In the genomic region with DNA sequence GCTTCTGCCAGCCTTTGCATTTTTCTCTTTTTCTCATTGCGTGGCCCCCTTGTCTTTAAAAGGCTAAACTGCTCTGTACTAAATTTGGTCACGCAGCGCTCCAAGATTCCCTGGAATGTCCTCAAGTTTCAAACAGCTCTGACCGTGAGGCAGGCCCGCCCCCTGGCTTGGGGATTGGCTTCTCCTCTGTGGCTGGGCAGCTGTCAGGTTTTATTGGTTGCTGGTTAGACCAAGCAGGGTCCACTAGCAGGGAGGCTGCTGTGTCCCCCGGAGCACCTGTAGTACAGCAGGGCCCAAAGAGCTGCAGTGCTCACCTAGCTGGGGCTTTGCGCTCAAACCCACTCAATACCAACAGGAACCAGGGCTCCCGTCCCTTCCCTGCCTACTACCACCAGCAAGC, we compare ENCODE assay signal across 9 mouse cellular contexts. TPM values are rescaled to one million over a fixed set of nuclear protein-coding genes. Genes with fewer than 3 reads are reported as not detected.
A peak's percentile ranks its signal among the peaks of the same experiment; 100 is the strongest.
DNase-seq lines count a peak whose midpoint lies in the region; ATAC-seq and TF ChIP-seq lines count a peak whose summit lies in the region.
"Had no signal": no experiment of that assay in that cellular context is flagged by ENCODE, and none has a peak within 500 bp of the region (broad histone marks: within the 10 kb centered on the region; RNA-seq: fewer than 3 reads in every experiment).

A gene (plus strand): TSS at position 237 of the 400 bp plus-strand sequence.

- no peak within 1 kb of the TSS for H3K27ac ChIP-seq in embryonic facial prominence, embryonic 11.5 days (replicated peaks; ENCODE audit: low read depth, low read length)
- H3K27ac ChIP-seq in limb, embryonic 15.5 days: no peak within 1 kb of the TSS; the same call in 1 of the 2 replicates
- H3K27ac ChIP-seq in stomach, postnatal 0 days (replicated peaks): peak within 1 kb of the TSS; percentile 90

- H3K4me3 ChIP-seq in embryonic facial prominence, embryonic 11.5 days (ENCODE audit: low read depth, low read length): no peak within 1 kb of the TSS
- no peak within 1 kb of the TSS for H3K4me3 ChIP-seq in limb, embryonic 15.5 days
- H3K4me3 ChIP-seq in stomach, postnatal 0 days (ENCODE audit: low read depth, low read length): peak within 1 kb of the TSS; percentile 45

- TF ChIP-seq EP300 in stomach, postnatal 0 days (optimal IDR thresholded peaks at IDR 0.05): no peak

- H3K4me1 ChIP-seq in embryonic facial prominence, embryonic 11.5 days (ENCODE audit: control insufficient read depth, insufficient read depth, low read length): peaks cover 2% of the 10 kb centered on the region; the same call in 1 of the 2 replicates
- peaks cover 12% of the 10 kb centered on the region for H3K4me1 ChIP-seq in limb, embryonic 15.5 days
- no peaks in the 10 kb centered on the region for H3K4me1 ChIP-seq in stomach, postnatal 0 days (replicated peaks; ENCODE audit: control insufficient read depth, insufficient read depth)

- no peaks in the 10 kb centered on the region for H3K27me3 ChIP-seq in embryonic facial prominence, embryonic 11.5 days (ENCODE audit: control insufficient read depth, insufficient read depth, low read length)
- no peaks in the 10 kb centered on the region for H3K27me3 ChIP-seq in limb, embryonic 15.5 days
- no peaks in the 10 kb centered on the region for H3K27me3 ChIP-seq in stomach, postnatal 0 days (ENCODE audit: control insufficient read depth, insufficient read depth, low read length)

- H3K9me3 ChIP-seq in embryonic facial prominence, embryonic 11.5 days (replicated peaks; ENCODE audit: control insufficient read depth, low read length): no peaks in the 10 kb centered on the region
- no peaks in the 10 kb centered on the region for H3K9me3 ChIP-seq in limb, embryonic 15.5 days
- H3K9me3 ChIP-seq in stomach, postnatal 0 days (ENCODE audit: control insufficient read depth, low read length): no peaks in the 10 kb centered on the region

- 10% methylated on average over 8 of the region's 8 CpGs for WGBS in embryonic facial prominence, embryonic 11.5 days
- WGBS in limb, embryonic 15.5 days: 12% methylated on average over 8 of the region's 8 CpGs
- 10% methylated on average over 8 of the region's 8 CpGs for WGBS in stomach, postnatal 0 days

- peak; percentile 85 for ATAC-seq in embryonic facial prominence, embryonic 11.5 days (replicated peaks; ENCODE audit: insufficient number of reproducible peaks, low FRiP score, low TSS enrichment, low read depth)
- ATAC-seq in limb, embryonic 15.5 days (ENCODE audit: insufficient number of reproducible peaks, low FRiP score, low TSS enrichment, low read depth): peak; percentile 61; the same call in 1 of the 2 replicates
- ATAC-seq in stomach, postnatal 0 days (ENCODE audit: low FRiP score, low TSS enrichment): peak; percentile 85
- ATAC-seq in monocyte, adult 5-6 weeks (replicated peaks; ENCODE audit: insufficient number of reproducible peaks, low FRiP score, low TSS enrichment, poor library complexity, severe bottlenecking): no peak

- peak within 1 kb of the TSS; percentile 23; the same call in 1 of the 2 replicates for H3K4me2 ChIP-seq in embryonic facial prominence, embryonic 11.5 days (ENCODE audit: low read depth, low read length)
- peak within 1 kb of the TSS; percentile 32 for H3K4me2 ChIP-seq in limb, embryonic 15.5 days
- peak within 1 kb of the TSS; percentile 49 for H3K4me2 ChIP-seq in stomach, postnatal 0 days (replicated peaks; ENCODE audit: low read depth)

- no peaks in the 10 kb centered on the region for H3K36me3 ChIP-seq in embryonic facial prominence, embryonic 11.5 days (replicated peaks; ENCODE audit: control insufficient read depth, insufficient read depth, low read depth, low read length)
- H3K36me3 ChIP-seq in limb, embryonic 15.5 days: no peaks in the 10 kb centered on the region
- H3K36me3 ChIP-seq in stomach, postnatal 0 days (ENCODE audit: control insufficient read depth, insufficient read depth, low read length): no peaks in the 10 kb centered on the region

- 0 out of 2 replicates have a peak within 1 kb of the TSS, but pooled peaks have one; percentile 5 for H3K9ac ChIP-seq in embryonic facial prominence, embryonic 11.5 days (replicated peaks; ENCODE audit: low read length)
- H3K9ac ChIP-seq in limb, embryonic 15.5 days: no peak within 1 kb of the TSS
- H3K9ac ChIP-seq in stomach, postnatal 0 days (ENCODE audit: low read length): peak within 1 kb of the TSS; percentile 69

- intact Hi-C loops in left cerebral cortex, postnatal 14 days (cut with DNase I): no loop called here
- intact Hi-C loops in left cerebral cortex, postnatal 36 days (cut with DNase I): no loop called here
- intact Hi-C loops in heart, postnatal 25 days (cut with DNase I): no loop called here

- DNase-seq in left cerebral cortex, postnatal 14 days (ENCODE audit: low spot score in 2 of 2): peak; percentile 13 to 35
- DNase-seq in left cerebral cortex, postnatal 36 days (ENCODE audit: low spot score in 2 of 2): no peak
- DNase-seq in embryonic facial prominence, embryonic 11.5 days (ENCODE audit: low spot score): peak; percentile 87
- DNase-seq in heart, postnatal 25 days (ENCODE audit: low spot score): peak; percentile 18
- peak; percentile 63 for DNase-seq in stomach, postnatal 0 days (ENCODE audit: low spot score)
- no peak for DNase-seq in natural killer cell, adult 2 months (ENCODE audit: low spot score in 2 of 2)

- peak; percentile 32; the same call in 1 of the 2 replicates for TF ChIP-seq CTCF in stomach, postnatal 0 days (IDR thresholded peaks at IDR 0.05; ENCODE audit: low read depth)

RNA-seq across cellular contexts. Expression of the gene that starts here (rescaled TPM):
- under 1 TPM; 0.34 to 0.72 TPM for total RNA-seq in left cerebral cortex, postnatal 14 days (2021)
- total RNA-seq in left cerebral cortex, postnatal 36 days (2021): under 1 TPM; 0.59 to 0.95 TPM
- 0.55 and 0.66 TPM in 2 replicates for polyA plus RNA-seq in embryonic facial prominence, embryonic 11.5 days (2014; fragmentation: Nextera tagmentation; extraction: Ambion mirVana)
- total RNA-seq in heart, postnatal 25 days (2021): 1 to 10 TPM; 2.7 to 3.8 TPM
- polyA plus RNA-seq in limb, embryonic 15.5 days (2015; fragmentation: Nextera tagmentation; extraction: Ambion mirVana): 0.46 and 0.98 TPM in 2 replicates
- polyA plus RNA-seq in stomach, postnatal 0 days (2015; fragmentation: Nextera tagmentation; extraction: Ambion mirVana): 19.5 and 22.4 TPM in 2 replicates
- not detected in 3 replicates for total RNA-seq in monocyte, adult 5-6 weeks (2017)
- total RNA-seq: MEL had no signal

Comparison
In these comparisons a context has a peak if more than half of its experiments do, and no peak if none do; other contexts are left out.
1. RNA of the gene that starts here (polyA plus RNA-seq): 19.5 to 22.4 TPM in stomach, postnatal 0 days; 0.55 to 0.66 TPM in embryonic facial prominence, embryonic 11.5 days and 0.46 to 0.98 TPM in limb, embryonic 15.5 days; every median in the first group is over 10 times any median in the second.
2. Peak in DNase-seq in left cerebral cortex, postnatal 14 days; RNA of the gene not detected or under 1 TPM.
3. Peak in DNase-seq, ATAC-seq, H3K9ac ChIP-seq and H3K4me2 ChIP-seq in embryonic facial prominence, embryonic 11.5 days; RNA of the gene not detected or under 1 TPM.
4. Peak in ATAC-seq and H3K4me2 ChIP-seq in limb, embryonic 15.5 days; RNA of the gene not detected or under 1 TPM.
5. DNase-seq: peak in heart, postnatal 25 days (single experiment) and stomach, postnatal 0 days (single experiment); none in left cerebral cortex, postnatal 36 days (0 of 2) and natural killer cell, adult 2 months (0 of 2).
6. Peak in every context shown above with its lines, with median percentiles within 50 percentile points of each other: H3K4me2 ChIP-seq.